Mouse (Mus musculus) kidney, embryonic 14.5 days (tissue): Measurements from ENCODE around the gene Dguok. TPM values are rescaled to one million over a fixed set of nuclear protein-coding genes. Genes with fewer than 3 reads are reported as not detected.
A peak's percentile ranks its signal among the peaks of the same experiment; 100 is the strongest.

Experiments
- ATAC-seq: fragments of 200-750 bp; cut with Nextera tagmentation; 2 replicates; pipeline ENCODE4 v1.8.0; 2017; ENCODE audit warnings: moderate number of reproducible peaks, mild to moderate bottlenecking, moderate TSS enrichment, moderate library complexity; ENCODE audit not compliant: low FRiP score, low TSS enrichment
- H3K27ac ChIP-seq: fragments of 300-500 bp; sonication (generic); 2 replicates; pipeline ENCODE4 v1.5.1; 2014; ENCODE audit warnings: low read depth, mild to moderate bottlenecking, low read length, moderate library complexity, mixed read lengths
- H3K27me3 ChIP-seq: fragments of 300-500 bp; sonication (generic); 2 replicates; pipeline ENCODE4 v1.6.1; 2014; ENCODE audit warnings: mild to moderate bottlenecking, low read length; ENCODE audit not compliant: control insufficient read depth, insufficient read depth
- H3K36me3 ChIP-seq: fragments of 300-500 bp; sonication (generic); 2 replicates; pipeline ENCODE4 v1.6.1; 2014; ENCODE audit warnings: low read length, mixed read lengths; ENCODE audit not compliant: control insufficient read depth, insufficient read depth
- H3K4me1 ChIP-seq: fragments of 300-500 bp; sonication (generic); 2 replicates; pipeline ENCODE4 v1.6.1; 2014; ENCODE audit warnings: low read length, mixed read lengths; ENCODE audit not compliant: control insufficient read depth, insufficient read depth
- H3K4me2 ChIP-seq: fragments of 300-500 bp; sonication (generic); replicated peaks from 2 replicates; pipeline ENCODE4 v1.6.1; 2014; ENCODE audit warnings: low read depth, mild to moderate bottlenecking, low read length
- H3K4me3 ChIP-seq: fragments of 300-500 bp; sonication (generic); 2 replicates; pipeline ENCODE4 v1.5.1; 2014; ENCODE audit warnings: mild to moderate bottlenecking, low read length
- H3K9ac ChIP-seq: fragments of 300-500 bp; sonication (generic); 2 replicates; pipeline ENCODE4 v1.6.1; 2014; ENCODE audit warnings: low read depth, mild to moderate bottlenecking, low read length, moderate library complexity
- H3K9me3 ChIP-seq: fragments of 300-500 bp; sonication (generic); 2 replicates; pipeline ENCODE4 v1.6.1; 2016; ENCODE audit warnings: low read length; ENCODE audit not compliant: control insufficient read depth
- WGBS: fragments of 180-500 bp; shearing (Covaris S2); extraction: QIAGEN DNeasy Blood & Tissue Kit; methylation state at CpG from one replicate; pipeline ENCODE4 v1.1.7; 2014; 5-methylcytosine and 5-hydroxymethylcytosine counted together
- polyA plus RNA-seq: library from polyadenylated mRNA; unstranded; fragments of >200 nt; fragmentation: Nextera tagmentation; extraction: Ambion mirVana; gene quantifications from 2 replicates; pipeline ENCODE4 v1.2.1, GENCODE M21; 2014

Gene Dguok
- polyA plus RNA-seq, 1 experiment from 2014 or later, result 78.2 TPM

- Histone ChIP-seq H3K4me1 (peaks cover 6% of the 10 kb centered on the region; the same call in 1 of the 2 replicates), H3K9ac (peak overlapping the region; percentile 87; the same call in 1 of the 2 replicates), H3K9me3 (no peaks in the 10 kb centered on the region; the same call in 1 of the 2 replicates), H3K4me2 (peak overlapping the region; percentile 72), H3K27me3 (no peaks in the 10 kb centered on the region), H3K4me3 (peak overlapping the region; percentile 81), H3K36me3 (no peaks in the 10 kb centered on the region), H3K27ac (no peak overlapping the region)
- 92% methylated on average over 4 of the region's 4 CpGs for WGBS
- ATAC-seq, result no peak
Observed at GRCm38 (mm10) chr6:83505554-83505953, 1.2 kb downstream of the Dguok start.

- ATAC-seq, result no peak
- Histone ChIP-seq H3K4me1 (peaks cover 6% of the 10 kb centered on the region; the same call in 1 of the 2 replicates), H3K9me3 (peaks cover 2% of the 10 kb centered on the region; the same call in 1 of the 2 replicates), H3K36me3 (no peaks in the 10 kb centered on the region), H3K27me3 (no peaks in the 10 kb centered on the region), H3K9ac (no peak overlapping the region), H3K4me2 (no peak overlapping the region), H3K4me3 (no peak overlapping the region), H3K27ac (no peak overlapping the region)
- 77% methylated on average over 3 of the region's 3 CpGs for WGBS
Observed at GRCm38 (mm10) chr6:83503361-83503760, 3.4 kb downstream of the Dguok start.

- H3K4me1 ChIP-seq, result peaks cover 6% of the 10 kb centered on the region; the same call in 1 of the 2 replicates
- H3K27me3 ChIP-seq, result no peaks in the 10 kb centered on the region
- 92% methylated on average over 3 of the region's 3 CpGs for WGBS
- H3K27ac ChIP-seq, result no peak overlapping the region
- 0 out of 2 replicates have a peak, but pooled peaks cover under 1% of the 10 kb centered on the region for H3K36me3 ChIP-seq
- no peak overlapping the region for H3K4me3 ChIP-seq
- no peak for ATAC-seq
- H3K9me3 ChIP-seq, result peaks cover 2% of the 10 kb centered on the region; the same call in 1 of the 2 replicates
- no peak overlapping the region for H3K9ac ChIP-seq
- no peak overlapping the region for H3K4me2 ChIP-seq
Observed at GRCm38 (mm10) chr6:83502656-83503055, 4.1 kb downstream of the Dguok start.

- peaks cover 6% of the 10 kb centered on the region; the same call in 1 of the 2 replicates for H3K4me1 ChIP-seq
- no peak for ATAC-seq
- WGBS, result 50% methylated on average over 9 of the region's 9 CpGs
Observed at GRCm38 (mm10) chr6:83501524-83502310, 5.1 kb downstream of the Dguok start.

GRCm38 (mm10) chr6:83500462-83500861, 6.3 kb downstream of the Dguok start:
- H3K27ac ChIP-seq, result no peak overlapping the region
- no peaks in the 10 kb centered on the region; the same call in 1 of the 2 replicates for H3K4me1 ChIP-seq
- H3K27me3 ChIP-seq, result no peaks in the 10 kb centered on the region
- H3K4me3 ChIP-seq, result no peak overlapping the region
- WGBS, result 68% methylated on average over 3 of the region's 3 CpGs
- peaks cover 2% of the 10 kb centered on the region; the same call in 1 of the 2 replicates for H3K36me3 ChIP-seq
- H3K9me3 ChIP-seq, result peaks cover 2% of the 10 kb centered on the region; the same call in 1 of the 2 replicates
- no peak overlapping the region for H3K9ac ChIP-seq
- no peak for ATAC-seq
- H3K4me2 ChIP-seq, result no peak overlapping the region

More at GRCm38 (mm10) chr6:83501524-83502310, 5.1 kb downstream of the Dguok start:
- Histone ChIP-seq H3K4me2 (no peak overlapping the region), H3K27ac (no peak overlapping the region), H3K4me3 (no peak overlapping the region), H3K27me3 (no peaks in the 10 kb centered on the region), H3K9me3 (peaks cover 2% of the 10 kb centered on the region; the same call in 1 of the 2 replicates), H3K36me3 (0 out of 2 replicates have a peak, but pooled peaks cover 2% of the 10 kb centered on the region), H3K9ac (no peak overlapping the region)

- WGBS, result 93% methylated on average over 10 of the region's 10 CpGs
- H3K36me3 ChIP-seq, result peaks cover 5% of the 10 kb centered on the region; the same call in 1 of the 2 replicates
Observed at GRCm38 (mm10) chr6:83499078-83499477, 7.7 kb downstream of the Dguok start.

GRCm38 (mm10) chr6:83496753-83497710, 9.7 kb downstream of the Dguok start:
- H3K9ac ChIP-seq, result no peak overlapping the region
- H3K4me3 ChIP-seq, result no peak overlapping the region
- H3K9me3 ChIP-seq, result peaks cover 2% of the 10 kb centered on the region; the same call in 1 of the 2 replicates
- H3K4me1 ChIP-seq, result no peaks in the 10 kb centered on the region
- H3K27me3 ChIP-seq, result no peaks in the 10 kb centered on the region
- no peak overlapping the region for H3K4me2 ChIP-seq
- no peak overlapping the region for H3K27ac ChIP-seq
- ATAC-seq, result no peak
- peaks cover 12% of the 10 kb centered on the region; the same call in 1 of the 2 replicates for H3K36me3 ChIP-seq
- WGBS, result 82% methylated on average over 22 of the region's 22 CpGs

More at GRCm38 (mm10) chr6:83499078-83499477, 7.7 kb downstream of the Dguok start:
- no peaks in the 10 kb centered on the region for H3K27me3 ChIP-seq
- H3K9ac ChIP-seq, result no peak overlapping the region
- H3K4me1 ChIP-seq, result no peaks in the 10 kb centered on the region
- H3K4me3 ChIP-seq, result no peak overlapping the region
- H3K9me3 ChIP-seq, result peaks cover 2% of the 10 kb centered on the region; the same call in 1 of the 2 replicates
- H3K27ac ChIP-seq, result no peak overlapping the region
- H3K4me2 ChIP-seq, result no peak overlapping the region
- ATAC-seq, result no peak

GRCm38 (mm10) chr6:83496009-83496752, 10.6 kb downstream of the Dguok start:
- peaks cover 12% of the 10 kb centered on the region; the same call in 1 of the 2 replicates for H3K36me3 ChIP-seq
- H3K4me2 ChIP-seq, result no peak overlapping the region
- H3K4me1 ChIP-seq, result no peaks in the 10 kb centered on the region
- no peak overlapping the region for H3K9ac ChIP-seq
- 92% methylated on average over 9 of the region's 9 CpGs for WGBS
- H3K4me3 ChIP-seq, result no peak overlapping the region
- no peak for ATAC-seq
- no peak overlapping the region for H3K27ac ChIP-seq
- H3K27me3 ChIP-seq, result no peaks in the 10 kb centered on the region
- H3K9me3 ChIP-seq, result peaks cover 2% of the 10 kb centered on the region; the same call in 1 of the 2 replicates
